Mouse (Mus musculus) megakaryocyte, embryonic 14.5 days (primary cell): Measurements from ENCODE around the gene Eif3i. TPM values are rescaled to one million over a fixed set of nuclear protein-coding genes. Genes with fewer than 3 reads are reported as not detected.

ENCODE experiments used
- H3K27me3 ChIP-seq: replicated peaks from 2 replicates; pipeline ENCODE3; 2012; ENCODE audit warnings: inconsistent platforms
- H3K36me3 ChIP-seq: replicated peaks from 2 replicates; pipeline ENCODE3; 2012; ENCODE audit warnings: low read length, inconsistent platforms, mixed read lengths
- H3K4me1 ChIP-seq: 2 replicates; pipeline ENCODE4 v1.6.1; 2012; ENCODE audit warnings: inconsistent platforms
- H3K4me3 ChIP-seq: replicated peaks from 2 replicates; pipeline ENCODE3; 2012; ENCODE audit warnings: moderate library complexity, mild to moderate bottlenecking, inconsistent platforms
- H3K9me3 ChIP-seq: 2 replicates; pipeline ENCODE4 v1.6.1; 2012; ENCODE audit warnings: inconsistent platforms
- FLI1 ChIP-seq: IDR thresholded peaks from 2 replicates; pipeline ENCODE4 v1.6.1; 2012; ENCODE audit warnings: low read length, inconsistent platforms, mixed read lengths
- GATA1 ChIP-seq: IDR thresholded peaks from 3 replicates; pipeline ENCODE4 v1.6.1; 2012; ENCODE audit warnings: mixed read lengths, low read length, inconsistent platforms, borderline replicate concordance
- polyA plus RNA-seq: library from polyadenylated mRNA; stranded (reverse); fragments of >175 nt; gene quantifications from 2 replicates; pipeline ENCODE4 v1.2.3, GENCODE M21; 2012; ENCODE audit warnings: low replicate concordance; ENCODE audit not compliant: insufficient read depth

Gene Eif3i
- polyA plus RNA-seq, 1 experiment: 121 TPM

DNA sequence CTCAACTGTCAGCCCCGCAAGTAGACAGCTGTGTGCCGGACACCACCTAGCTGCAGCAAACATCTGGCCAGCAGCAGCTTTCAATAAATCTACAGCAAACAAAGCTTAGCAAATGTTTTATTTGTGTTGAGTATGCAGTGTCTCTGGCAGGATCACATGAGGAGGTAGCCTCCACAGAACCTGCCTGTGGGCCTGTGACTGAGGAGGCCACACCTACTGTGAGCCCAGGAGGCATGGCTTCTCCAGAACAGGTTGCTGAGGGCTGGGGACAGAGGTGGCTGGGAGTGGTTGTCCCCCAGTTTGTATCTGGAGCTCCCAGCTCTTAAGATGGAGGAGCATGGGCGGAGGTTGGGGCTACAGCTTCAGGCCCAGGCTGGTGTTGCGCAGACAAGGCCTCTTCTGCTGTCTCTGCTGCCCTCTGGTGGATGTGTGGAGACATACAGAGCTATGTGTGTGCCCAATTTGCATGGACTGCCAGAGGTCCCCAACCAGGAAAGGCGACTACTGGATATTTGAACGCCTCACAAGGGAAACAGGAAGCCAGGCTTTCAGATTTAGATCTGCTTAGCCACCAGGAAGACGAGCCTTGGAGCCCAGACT lies 8.1 kb upstream of the Eif3i start:
- peaks cover 30% of the 10 kb centered on the region for H3K4me1 ChIP-seq
- H3K36me3 ChIP-seq: peaks cover 94% of the 10 kb centered on the region
- H3K9me3 ChIP-seq: no peaks in the 10 kb centered on the region
- no peaks in the 10 kb centered on the region for H3K27me3 ChIP-seq
- TF ChIP-seq FLI1 (no peak), GATA1 (no peak)
- H3K4me3 ChIP-seq: no peak overlapping the region

DNA sequence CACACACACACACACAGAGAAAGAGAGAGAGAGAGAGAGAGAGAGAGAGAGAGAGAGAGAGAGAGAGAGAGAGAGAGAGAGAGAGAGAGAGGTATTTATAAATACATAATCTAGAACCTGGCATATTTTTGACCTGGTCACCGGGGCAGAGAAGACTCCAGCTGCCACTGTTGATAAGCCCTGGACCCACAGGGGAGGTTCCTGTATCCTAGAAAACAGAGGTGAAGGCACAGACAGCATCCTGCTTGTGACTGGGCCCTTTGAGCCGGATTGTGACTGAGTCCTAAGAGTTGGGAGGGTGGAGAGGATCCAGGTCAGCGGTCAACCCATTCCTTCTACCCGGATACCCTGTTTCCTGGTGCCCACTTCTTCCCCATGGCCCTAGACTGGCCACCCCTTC lies 11.6 kb downstream of the Eif3i start:
- no peaks in the 10 kb centered on the region for H3K27me3 ChIP-seq
- H3K4me3 ChIP-seq: no peak overlapping the region
- TF ChIP-seq GATA1: no peak
- TF ChIP-seq FLI1: no peak

DNA sequence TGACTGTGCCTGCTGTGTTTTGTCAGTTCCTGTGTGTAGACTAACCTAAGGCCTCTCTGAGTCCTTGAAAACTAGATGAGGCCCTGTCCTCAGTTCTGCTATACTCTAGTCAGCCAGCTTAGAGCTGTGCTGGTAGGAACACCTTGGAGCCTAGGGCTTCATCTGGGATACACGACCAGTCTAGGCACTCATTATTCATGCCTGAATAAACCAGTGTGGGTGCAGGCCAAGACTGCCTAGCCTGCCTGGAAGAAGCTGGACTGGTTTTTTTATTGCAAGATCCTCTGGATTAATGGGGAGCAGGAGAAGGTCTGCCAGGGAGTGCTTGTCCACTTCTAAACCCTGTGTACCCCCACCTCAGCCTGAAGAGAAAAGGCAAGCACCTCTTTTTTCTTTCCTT lies 13.5 kb downstream of the Eif3i start:
- Histone ChIP-seq H3K9me3 (no peaks in the 10 kb centered on the region), H3K4me1 (peaks cover 22% of the 10 kb centered on the region), H3K36me3 (peaks cover 21% of the 10 kb centered on the region), H3K4me3 (no peak overlapping the region), H3K27me3 (no peaks in the 10 kb centered on the region)
- no peak for TF ChIP-seq GATA1
- TF ChIP-seq FLI1: no peak

More for the DNA sequence above, 11.6 kb downstream of the Eif3i start:
- H3K9me3 ChIP-seq: no peaks in the 10 kb centered on the region
- H3K4me1 ChIP-seq: peaks cover 24% of the 10 kb centered on the region
- peaks cover 41% of the 10 kb centered on the region for H3K36me3 ChIP-seq

GRCm38 (mm10) chr4:129585773-129586172 lies 14.7 kb downstream of the Eif3i start:
- no peaks in the 10 kb centered on the region for H3K27me3 ChIP-seq
- no peak overlapping the region for H3K4me3 ChIP-seq
- H3K36me3 ChIP-seq: peaks cover 10% of the 10 kb centered on the region
- peaks cover 15% of the 10 kb centered on the region for H3K4me1 ChIP-seq
- no peaks in the 10 kb centered on the region for H3K9me3 ChIP-seq
- TF ChIP-seq FLI1 (no peak), GATA1 (no peak)

GRCm38 (mm10) chr4:129584884-129585608 lies 15.4 kb downstream of the Eif3i start:
- Histone ChIP-seq H3K9me3 (no peaks in the 10 kb centered on the region), H3K4me1 (peaks cover 20% of the 10 kb centered on the region), H3K36me3 (peaks cover 2% of the 10 kb centered on the region), H3K4me3 (peak overlapping the region; percentile 90), H3K27me3 (no peaks in the 10 kb centered on the region)
- TF ChIP-seq FLI1 (no peak), GATA1 (no peak)

GRCm38 (mm10) chr4:129584370-129584769 lies 16.1 kb downstream of the Eif3i start:
- H3K36me3 ChIP-seq: no peaks in the 10 kb centered on the region
- H3K27me3 ChIP-seq: no peaks in the 10 kb centered on the region
- H3K4me1 ChIP-seq: peaks cover 21% of the 10 kb centered on the region
- TF ChIP-seq FLI1 (no peak), GATA1 (no peak)
- H3K9me3 ChIP-seq: no peaks in the 10 kb centered on the region
- no peak overlapping the region for H3K4me3 ChIP-seq

- Histone ChIP-seq H3K27me3 (peaks cover 5% of the 10 kb centered on the region), H3K36me3 (no peaks in the 10 kb centered on the region), H3K9me3 (no peaks in the 10 kb centered on the region), H3K4me3 (no peak overlapping the region), H3K4me1 (peaks cover 26% of the 10 kb centered on the region)
- TF ChIP-seq GATA1: no peak
- TF ChIP-seq FLI1: no peak
Observed at GRCm38 (mm10) chr4:129582251-129582650, 18.2 kb downstream of the Eif3i start.

DNA sequence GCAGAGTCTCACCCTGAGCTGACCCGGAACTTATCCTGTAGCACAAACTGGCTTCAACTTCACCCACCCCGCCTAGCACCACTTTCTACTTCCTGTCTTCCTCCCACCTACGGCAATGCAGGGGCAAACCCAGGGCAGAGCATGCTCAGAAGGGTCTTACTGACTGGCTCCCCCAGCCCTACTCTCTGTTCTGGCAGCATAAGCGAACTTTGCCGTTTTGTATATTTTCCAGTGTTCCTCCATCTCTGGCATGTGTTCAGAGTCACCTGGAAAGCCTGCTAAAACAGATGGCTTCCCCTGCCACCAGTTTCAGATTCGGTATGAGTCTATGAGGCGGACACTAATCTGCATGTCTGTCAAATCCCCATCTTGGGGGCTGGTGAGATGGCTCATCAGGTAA lies 20.1 kb downstream of the Eif3i start:
- peaks cover 5% of the 10 kb centered on the region for H3K27me3 ChIP-seq
- H3K36me3 ChIP-seq: no peaks in the 10 kb centered on the region
- TF ChIP-seq FLI1 (no peak), GATA1 (no peak)
- no peak overlapping the region for H3K4me3 ChIP-seq
- no peaks in the 10 kb centered on the region for H3K9me3 ChIP-seq
- H3K4me1 ChIP-seq: peaks cover 40% of the 10 kb centered on the region

DNA sequence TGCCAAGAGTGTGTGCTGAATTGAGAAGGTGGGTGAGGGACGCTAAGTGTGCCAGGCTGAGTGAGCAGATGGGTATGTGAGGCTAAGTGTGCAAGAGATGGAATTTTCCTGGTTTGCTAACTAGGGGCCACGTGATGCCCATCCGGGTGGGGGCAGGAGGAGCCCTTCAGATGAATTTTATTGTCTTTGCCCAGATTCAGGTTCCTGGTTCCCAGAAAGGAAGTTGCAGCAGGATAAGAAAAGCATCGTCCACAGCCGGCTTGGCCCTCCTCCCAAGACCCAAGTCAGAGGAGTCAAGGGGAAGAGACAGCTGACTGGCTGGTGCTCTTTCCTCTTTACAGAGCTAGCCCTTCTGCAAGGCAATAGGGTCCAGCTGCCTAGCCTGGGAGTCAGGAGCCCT lies 22.0 kb downstream of the Eif3i start, which contains the start of gene Fam167b:
Gene Fam167b (minus strand): TSS at position 84 of the 400 bp plus-strand sequence.
- H3K9me3 ChIP-seq: no peaks in the 10 kb centered on the region
- no peak within 1 kb of the TSS for H3K4me3 ChIP-seq
- H3K27me3 ChIP-seq: peaks cover 8% of the 10 kb centered on the region
- TF ChIP-seq FLI1: no peak
- TF ChIP-seq GATA1: no peak
- peaks cover 48% of the 10 kb centered on the region for H3K4me1 ChIP-seq
- H3K36me3 ChIP-seq: no peaks in the 10 kb centered on the region

GRCm38 (mm10) chr4:129577688-129578087 lies 22.8 kb downstream of the Eif3i start:
- Histone ChIP-seq H3K4me1 (peaks cover 56% of the 10 kb centered on the region), H3K27me3 (peaks cover 15% of the 10 kb centered on the region), H3K9me3 (no peaks in the 10 kb centered on the region), H3K4me3 (no peak overlapping the region), H3K36me3 (no peaks in the 10 kb centered on the region)
- TF ChIP-seq GATA1 (no peak), FLI1 (no peak)
